Mouse (Mus musculus) bone marrow, adult 2 months (tissue): Measurements from ENCODE around the gene Copg2.

Experiments
- CTCF ChIP-seq: fragments of 200-500 bp; IDR thresholded peaks from 2 replicates; pipeline ENCODE4 v1.5.1; 2011; ENCODE audit warnings: low read length, control low read depth; ENCODE audit not compliant: control insufficient read depth, insufficient read depth
- POLR2A ChIP-seq: fragments of 200-500 bp; IDR thresholded peaks from 2 replicates; pipeline ENCODE4 v1.6.1; 2011; ENCODE audit warnings: low read depth, mild to moderate bottlenecking, control low read depth, low read length, borderline replicate concordance; ENCODE audit not compliant: control insufficient read depth

- no peak for TF ChIP-seq CTCF
- TF ChIP-seq POLR2A, result no peak
Observed at GRCm38 (mm10) chr6:30866501-30866900, 30.1 kb downstream of the Copg2 start.
